Mouse (Mus musculus) C2C12 (cell line): Measurements from ENCODE around the gene Pgm2.

ENCODE experiments used
- CEBPB ChIP-seq: IDR thresholded peaks from one replicate; pipeline ENCODE4 v1.6.1; 2011; ENCODE audit warnings: low read depth, mild to moderate bottlenecking, control low read depth, moderate library complexity
- CTCF ChIP-seq: IDR thresholded peaks from one replicate; pipeline ENCODE4 v1.5.1; 2011; ENCODE audit not compliant: control insufficient read depth, insufficient read depth, insufficient read length
- MYOD1 ChIP-seq: IDR thresholded peaks from one replicate; pipeline ENCODE4 v1.6.1; 2011; ENCODE audit warnings: low read depth; ENCODE audit not compliant: control insufficient read depth, insufficient read length
- USF1 ChIP-seq: IDR thresholded peaks from one replicate; pipeline ENCODE4 v1.6.1; 2011; ENCODE audit warnings: low read depth, mild to moderate bottlenecking, control low read depth, moderate library complexity

DNA sequence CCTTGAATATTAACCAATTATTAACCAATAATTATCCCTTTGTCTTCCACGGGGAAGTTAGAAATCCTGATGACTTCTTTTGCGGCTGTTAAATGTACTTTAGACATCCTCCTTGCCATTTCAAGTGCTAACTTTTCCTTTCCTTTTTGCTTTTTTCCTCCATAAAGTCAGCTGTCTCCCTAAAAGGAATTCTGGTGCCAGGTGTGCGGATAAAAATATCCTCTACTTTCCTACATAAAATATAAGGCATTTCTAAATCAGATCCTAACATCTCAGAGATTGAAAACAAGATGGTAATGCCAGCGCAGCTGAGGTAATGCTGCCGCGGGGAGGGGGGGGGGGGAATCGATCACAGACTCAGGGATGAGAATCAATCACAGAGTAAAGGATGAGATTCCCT lies 31.1 kb upstream of the Pgm2 start:
- TF ChIP-seq CTCF (no peak), CEBPB (no peak), USF1 (no peak), MYOD1 (no peak)
